Mouse (Mus musculus) lung, adult 10 weeks (tissue): ENCODE measurements around the gene Gm10490. TPM values are rescaled to one million over a fixed set of nuclear protein-coding genes. Genes with fewer than 3 reads are reported as not detected.

Experiments used
- polyA plus RNA-seq: library from polyadenylated mRNA; stranded (reverse); fragments of 350-450 nt; fragmentation: Illumina TruSeq; extraction: RNeasy Lipid Tissue Mini Kit (QIAGEN cat#74804); gene quantifications from one replicate; pipeline ENCODE4 v1.2.3, GENCODE M21; 2014; ENCODE audit warnings: low read depth, low replicate concordance; ENCODE audit not compliant: insufficient read depth

Gm10490 gene
- polyA plus RNA-seq, result not detected

DNA sequence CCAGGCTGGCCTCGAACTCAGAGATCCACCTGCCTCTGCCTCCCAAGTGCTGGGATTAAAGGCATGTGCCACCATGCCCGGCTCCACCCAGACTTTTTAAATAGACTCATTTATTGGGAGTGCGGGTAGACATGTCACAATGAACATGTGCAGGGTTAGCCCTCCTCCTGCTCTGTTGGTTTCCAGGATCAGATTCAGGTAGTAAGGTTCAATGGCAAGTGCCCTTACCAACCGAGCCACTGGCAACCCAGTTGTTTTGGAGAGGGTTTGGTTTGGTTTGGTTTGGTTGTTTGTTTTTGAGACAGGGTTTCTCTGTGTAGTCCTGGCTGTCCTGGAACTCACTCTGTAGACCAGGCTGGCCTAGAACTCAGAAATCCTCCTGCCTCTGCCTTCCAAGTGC is at the start of gene Gm10490:
Gm10490 (plus strand) TSS at position 301 of the 400 bp plus-strand sequence.

DNA sequence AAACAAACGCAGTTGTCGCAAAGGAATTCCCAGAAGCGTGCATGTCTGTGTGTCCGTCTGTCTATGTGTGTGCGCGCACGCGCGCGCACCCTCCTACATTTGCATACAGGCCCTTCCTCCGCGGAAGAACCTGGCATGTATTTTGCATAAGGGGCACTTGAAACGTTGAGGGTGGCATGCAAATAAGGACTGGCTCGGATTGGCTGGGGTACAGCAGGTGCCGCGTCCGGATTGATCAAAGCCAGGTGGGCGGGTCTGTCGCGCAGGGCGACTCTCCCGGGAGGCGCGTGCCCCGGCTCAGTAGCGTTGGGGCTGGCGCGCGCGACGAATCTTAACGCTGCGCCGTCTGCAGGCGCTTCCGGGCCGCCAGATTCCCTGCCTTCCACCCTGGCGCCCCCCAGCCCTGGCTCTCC is 31.3 kb upstream of the Gm10490 start, which contains the start of gene Pim2:
Pim2 (plus strand) TSS at position 256 of the 413 bp plus-strand sequence.

GRCm38 (mm10) chrX:7883841-7884567 is 25.3 kb upstream of the Gm10490 start, which contains the start of gene Slc35a2:
Gene Slc35a2 (plus strand): TSS chrX:7884028.

GRCm38 (mm10) chrX:7898880-7899874 is 10.2 kb upstream of the Gm10490 start, which contains the start of the genes Pqbp1 and Timm17b:
Gene Pqbp1 (minus strand): TSS chrX:7899269.
Gene Timm17b (plus strand): TSS chrX:7899357.

GRCm38 (mm10) chrX:7907735-7908134 is 1.6 kb upstream of the Gm10490 start, which contains the start of gene Gm10491:
Gene Gm10491 (minus strand): TSS chrX:7907835.

GRCm38 (mm10) chrX:7919601-7920383 is 10.4 kb downstream of the Gm10490 start, which contains the start of gene Pcsk1n:
Gene Pcsk1n (plus strand): TSS chrX:7919822.

DNA sequence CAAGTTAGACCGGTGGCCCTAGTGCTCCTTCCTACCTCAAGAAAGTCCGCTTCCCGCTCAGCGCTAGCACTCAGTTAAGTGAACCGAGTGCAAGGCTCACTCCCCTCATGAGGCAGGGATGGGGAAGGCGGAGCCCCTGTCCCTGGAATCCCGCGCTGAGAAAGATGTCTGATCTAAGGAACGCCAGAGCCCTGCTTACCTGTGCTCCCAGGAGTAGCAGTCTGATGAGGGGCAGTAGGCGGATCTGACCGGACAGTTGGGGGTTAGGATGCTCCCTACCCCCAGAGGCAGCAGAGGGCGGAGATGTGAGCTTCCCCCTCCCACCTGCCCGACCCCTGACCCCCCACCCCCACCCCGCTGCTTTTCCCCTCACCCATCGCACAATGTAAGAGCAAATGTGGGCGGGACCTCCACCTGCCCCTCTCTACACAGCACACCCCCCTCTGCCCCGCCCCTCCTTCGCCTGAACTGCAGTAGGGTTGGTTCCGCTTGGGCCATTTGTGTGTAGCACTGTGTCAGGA is 19.0 kb downstream of the Gm10490 start, which contains the start of gene Eras:
Eras (minus strand) TSS at position 338 of the 521 bp plus-strand sequence.

GRCm38 (mm10) chrX:7947108-7947899 is 38.0 kb downstream of the Gm10490 start, which contains the start of gene Hdac6:
Gene Hdac6 (minus strand): TSS chrX:7947889.

Other genes starting within 250 kb of the Gm10490 start
- 161 TPM for gene Plp2, start 238.2 kb upstream of the Gm10490 start, polyA plus RNA-seq
- 6.1 TPM for gene Magix, start 228.3 kb upstream of the Gm10490 start, polyA plus RNA-seq
- 18.2 TPM for gene Gpkow, start 212.4 kb upstream of the Gm10490 start, polyA plus RNA-seq
- gene Wdr45, start 195.2 kb upstream of the Gm10490 start, polyA plus RNA-seq, result 86.4 TPM
- gene Gm45208, start 187.3 kb upstream of the Gm10490 start, polyA plus RNA-seq, result not detected
- gene Praf2, start 181.1 kb upstream of the Gm10490 start, polyA plus RNA-seq, result 16.3 TPM
- 6.8 TPM for gene Ccdc120, start 158.6 kb upstream of the Gm10490 start, polyA plus RNA-seq
- gene Tfe3, start 147.0 kb upstream of the Gm10490 start, polyA plus RNA-seq, result 19.0 TPM
- gene Gripap1, start 119.8 kb upstream of the Gm10490 start, polyA plus RNA-seq, result 20.6 TPM
- 0.20 TPM for gene Kcnd1, start 87.3 kb upstream of the Gm10490 start, polyA plus RNA-seq
- 30.7 TPM for gene Otud5, start 68.2 kb upstream of the Gm10490 start, polyA plus RNA-seq
- gene Pim2, start 31.3 kb upstream of the Gm10490 start, polyA plus RNA-seq, result 6.7 TPM
- 24.4 TPM for gene Slc35a2, start 25.5 kb upstream of the Gm10490 start, polyA plus RNA-seq
- 63.7 TPM for gene Pqbp1, start 10.3 kb upstream of the Gm10490 start, polyA plus RNA-seq
- 46.0 TPM for gene Timm17b, start 10.2 kb upstream of the Gm10490 start, polyA plus RNA-seq
- gene Gm10491, start 1.7 kb upstream of the Gm10490 start, polyA plus RNA-seq, result not detected
- gene Pcsk1n, start 10.3 kb downstream of the Gm10490 start, polyA plus RNA-seq, result 0.17 TPM
- gene Eras, start 19.1 kb downstream of the Gm10490 start, polyA plus RNA-seq, result not detected
- 3.4 TPM for gene Hdac6, start 38.3 kb downstream of the Gm10490 start, polyA plus RNA-seq
- gene Gata1, start 68.5 kb downstream of the Gm10490 start, polyA plus RNA-seq, result 0.48 TPM
- gene Glod5, start 109.0 kb downstream of the Gm10490 start, polyA plus RNA-seq, result not detected
- 7.2 TPM for gene Suv39h1, start 165.2 kb downstream of the Gm10490 start, polyA plus RNA-seq
- 8.4 TPM for gene Was, start 181.0 kb downstream of the Gm10490 start, polyA plus RNA-seq
- gene Wdr13, start 223.3 kb downstream of the Gm10490 start, polyA plus RNA-seq, result 16.6 TPM
- gene Rbm3, start 236.3 kb downstream of the Gm10490 start, polyA plus RNA-seq, result 236 TPM